Mouse (Mus musculus): ENCODE results near the gene Fam20a.

GRCm38 (mm10) chr11:109671136-109672020 lies 50.7 kb downstream of the Fam20a start:
- TF ChIP-seq POLR2A (IDR thresholded peaks at IDR 0.05; ENCODE audit: insufficient read depth, low read depth, low read length) (no peak), CTCF (IDR thresholded peaks at IDR 0.05) (no peak)
